ENCODE assay signal across 13 mouse cellular contexts in the genomic region with DNA sequence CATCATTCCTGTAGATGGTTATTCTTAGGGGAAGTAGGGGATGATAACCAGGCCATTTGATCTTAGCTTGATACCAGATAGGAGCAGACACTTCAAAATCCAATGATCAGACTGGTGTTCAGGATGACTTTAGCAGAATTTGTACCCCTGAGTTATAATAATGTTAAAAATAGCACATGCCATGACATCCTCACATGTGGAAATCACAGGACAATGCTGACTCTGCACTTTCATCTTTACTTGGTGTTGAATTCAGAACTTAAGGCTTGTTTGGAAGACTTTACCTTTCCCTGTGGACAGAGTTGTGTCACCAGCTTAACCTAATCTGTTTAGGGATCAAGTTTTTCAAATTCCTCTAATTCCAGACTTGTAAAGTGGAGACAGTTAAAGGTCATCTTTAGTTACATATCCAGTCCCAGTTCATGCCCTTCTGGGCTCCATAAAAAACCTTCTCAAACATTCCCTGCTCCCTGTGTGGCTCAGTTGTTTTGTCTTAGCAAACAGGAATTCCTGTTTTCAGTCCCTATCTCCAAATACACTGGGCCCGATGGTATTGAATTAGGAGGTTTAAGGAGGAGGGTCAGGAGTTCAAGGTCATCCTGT. TPM values are rescaled to one million over a fixed set of nuclear protein-coding genes. Genes with fewer than 3 reads are reported as not detected.
DNase-seq lines count a peak whose midpoint lies in the region; ATAC-seq and TF ChIP-seq lines count a peak whose summit lies in the region.
"Had no signal": no experiment of that assay in that cellular context is flagged by ENCODE, and none has a peak within 500 bp of the region (broad histone marks: within the 10 kb centered on the region; RNA-seq: fewer than 3 reads in every experiment).

No protein-coding gene starts in this region.

- peaks cover 28% of the 10 kb centered on the region for H3K79me2 ChIP-seq in MEL (ENCODE audit: control insufficient read depth, insufficient read depth, low read length, poor library complexity)

- TF ChIP-seq RAD21 in MEL (IDR thresholded peaks at IDR 0.05; ENCODE audit: low read depth, low read length): no peak

- 17% methylated on average over 1 of the region's 1 CpGs for WGBS in embryonic facial prominence, embryonic 11.5 days
- 29% methylated on average over 1 of the region's 1 CpGs for WGBS in embryonic facial prominence, embryonic 10.5 days
- 14% methylated on average over 1 of the region's 1 CpGs for WGBS in kidney, embryonic 15.5 days
- 55% methylated on average over 1 of the region's 1 CpGs for WGBS in midbrain, embryonic 15.5 days

- H3K4me1 ChIP-seq in embryonic facial prominence, embryonic 11.5 days (ENCODE audit: control insufficient read depth, insufficient read depth, low read length): no peaks in the 10 kb centered on the region; the same call in 1 of the 2 replicates
- H3K4me1 ChIP-seq in embryonic facial prominence, embryonic 10.5 days: peaks cover 33% of the 10 kb centered on the region
- peaks cover 23% of the 10 kb centered on the region for H3K4me1 ChIP-seq in kidney, embryonic 15.5 days
- H3K4me1 ChIP-seq in MEL (ENCODE audit: control insufficient read depth in 1 of 2, insufficient read depth in 2 of 2, low read length in 2 of 2): peaks cover 3 to 7% of the 10 kb centered on the region in 2 experiments; a peak in 2 of 4 replicates
- H3K4me1 ChIP-seq in midbrain, embryonic 15.5 days: peaks cover 22% of the 10 kb centered on the region

- no peak overlapping the region for H3K4me2 ChIP-seq in embryonic facial prominence, embryonic 11.5 days (ENCODE audit: low read depth, low read length)
- H3K4me2 ChIP-seq in kidney, embryonic 15.5 days: peak overlapping the region; percentile 68
- peak overlapping the region; percentile 89; the same call in 1 of the 2 replicates for H3K4me2 ChIP-seq in midbrain, embryonic 15.5 days

- no peak for TF ChIP-seq POLR2A in MEL (IDR thresholded peaks at IDR 0.05; ENCODE audit: control insufficient read depth in 1 of 2, insufficient read depth in 1 of 2, low read depth in 1 of 2, low read length in 2 of 2, poor library complexity in 1 of 2)

- no peaks in the 10 kb centered on the region for H3K9me3 ChIP-seq in embryonic facial prominence, embryonic 11.5 days (replicated peaks; ENCODE audit: control insufficient read depth, low read length)
- no peaks in the 10 kb centered on the region for H3K9me3 ChIP-seq in embryonic facial prominence, embryonic 10.5 days
- no peaks in the 10 kb centered on the region for H3K9me3 ChIP-seq in kidney, embryonic 15.5 days (replicated peaks)
- no peaks in the 10 kb centered on the region for H3K9me3 ChIP-seq in MEL (replicated peaks; ENCODE audit: insufficient read depth, low read length)
- no peaks in the 10 kb centered on the region for H3K9me3 ChIP-seq in midbrain, embryonic 15.5 days
- H3K9me3 ChIP-seq: embryonic facial prominence, embryonic 15.5 days had no signal

- DNase-seq in embryonic facial prominence, embryonic 11.5 days (ENCODE audit: low spot score): peak; percentile 42
- DNase-seq in embryonic facial prominence, embryonic 10.5 days (ENCODE audit: low spot score): no peak
- DNase-seq in kidney, postnatal 36 days: no peak
- no peak for DNase-seq in MEL (ENCODE audit: low read depth, low spot score)
- DNase-seq in thymus, postnatal 14 days: no peak
- DNase-seq: gastrocnemius, postnatal 36 days; lung, adult 2 months; retina, postnatal 1 day had no signal

- no peaks in the 10 kb centered on the region for H3K36me3 ChIP-seq in embryonic facial prominence, embryonic 11.5 days (replicated peaks; ENCODE audit: control insufficient read depth, insufficient read depth, low read depth, low read length)
- peaks cover 7% of the 10 kb centered on the region for H3K36me3 ChIP-seq in embryonic facial prominence, embryonic 10.5 days (replicated peaks)
- H3K36me3 ChIP-seq in kidney, embryonic 15.5 days: 0 out of 2 replicates have a peak, but pooled peaks cover under 1% of the 10 kb centered on the region
- H3K36me3 ChIP-seq in MEL (ENCODE audit: control insufficient read depth in 1 of 2, insufficient read depth in 2 of 2, low read length in 2 of 2): peaks cover 0 to 9% of the 10 kb centered on the region in 2 experiments; a peak in 2 of 4 replicates
- no peaks in the 10 kb centered on the region for H3K36me3 ChIP-seq in midbrain, embryonic 15.5 days (replicated peaks)
- H3K36me3 ChIP-seq: embryonic facial prominence, embryonic 15.5 days had no signal

- no peak overlapping the region for H3K9ac ChIP-seq in embryonic facial prominence, embryonic 11.5 days (replicated peaks; ENCODE audit: low read length)
- H3K9ac ChIP-seq in kidney, embryonic 15.5 days: no peak overlapping the region
- no peak overlapping the region for H3K9ac ChIP-seq in MEL (ENCODE audit: control insufficient read depth, low read depth, low read length, poor library complexity, severe bottlenecking)
- no peak overlapping the region for H3K9ac ChIP-seq in midbrain, embryonic 15.5 days
- H3K9ac ChIP-seq: embryonic facial prominence, embryonic 15.5 days had no signal

- no peak for TF ChIP-seq EP300 in MEL (IDR thresholded peaks at IDR 0.05; ENCODE audit: low read depth in 1 of 2, low read length in 2 of 2)

- no peak for TF ChIP-seq CTCF in MEL (IDR thresholded peaks at IDR 0.05 in 2 of 3, conservative IDR thresholded peaks at IDR 0.05 in 1 of 3; ENCODE audit: control insufficient read depth in 1 of 3, insufficient read depth in 1 of 3, low read depth in 2 of 3, low read length in 3 of 3, poor library complexity in 1 of 3, severe bottlenecking in 1 of 3)

- H3K27me3 ChIP-seq in embryonic facial prominence, embryonic 11.5 days (ENCODE audit: control insufficient read depth, insufficient read depth, low read length): no peaks in the 10 kb centered on the region
- no peaks in the 10 kb centered on the region for H3K27me3 ChIP-seq in embryonic facial prominence, embryonic 10.5 days (replicated peaks; ENCODE audit: low read depth, poor library complexity, severe bottlenecking)
- no peaks in the 10 kb centered on the region for H3K27me3 ChIP-seq in kidney, embryonic 15.5 days
- H3K27me3 ChIP-seq in MEL (ENCODE audit: control insufficient read depth in 1 of 2, insufficient read depth in 2 of 2, low read length in 2 of 2): no peaks in the 10 kb centered on the region
- H3K27me3 ChIP-seq in midbrain, embryonic 15.5 days (replicated peaks): no peaks in the 10 kb centered on the region
- H3K27me3 ChIP-seq: embryonic facial prominence, embryonic 15.5 days had no signal

- H3K4me3 ChIP-seq in embryonic facial prominence, embryonic 11.5 days (ENCODE audit: low read depth, low read length): no peak overlapping the region
- no peak overlapping the region for H3K4me3 ChIP-seq in embryonic facial prominence, embryonic 10.5 days
- no peak overlapping the region for H3K4me3 ChIP-seq in kidney, embryonic 15.5 days (replicated peaks)
- H3K4me3 ChIP-seq in MEL (ENCODE audit: control insufficient read depth in 1 of 2, insufficient read depth in 1 of 2, low read depth in 2 of 2, low read length in 2 of 2): no peak overlapping the region
- H3K4me3 ChIP-seq in midbrain, embryonic 15.5 days: peak overlapping the region; percentile 80; the same call in 1 of the 2 replicates

- ATAC-seq in embryonic facial prominence, embryonic 11.5 days (replicated peaks; ENCODE audit: insufficient number of reproducible peaks, low FRiP score, low TSS enrichment, low read depth): no peak
- ATAC-seq in kidney, embryonic 15.5 days (replicated peaks; ENCODE audit: low FRiP score): no peak
- ATAC-seq in midbrain, embryonic 15.5 days (replicated peaks): no peak
- ATAC-seq in erythroid progenitor cell, adult 5-6 weeks (replicated peaks; ENCODE audit: low FRiP score, poor library complexity, severe bottlenecking): no peak
- ATAC-seq: activated CD4-positive, CD25-positive, alpha-beta regulatory T cell, adult 4 months had no signal

- H3K27ac ChIP-seq in embryonic facial prominence, embryonic 11.5 days (replicated peaks; ENCODE audit: low read depth, low read length): no peak overlapping the region
- H3K27ac ChIP-seq in embryonic facial prominence, embryonic 10.5 days (replicated peaks): no peak overlapping the region
- no peak overlapping the region for H3K27ac ChIP-seq in kidney, embryonic 15.5 days
- no peak overlapping the region for H3K27ac ChIP-seq in MEL (ENCODE audit: control insufficient read depth, low read depth, low read length)
- H3K27ac ChIP-seq in midbrain, embryonic 15.5 days: no peak overlapping the region
- H3K27ac ChIP-seq: embryonic facial prominence, embryonic 15.5 days had no signal

TF ChIP-seq in MEL, 35 proteins besides CTCF, POLR2A, EP300 and RAD21:
- TF ChIP-seq SIN3A (IDR thresholded peaks at IDR 0.05; ENCODE audit: low read length): 0 out of 2 replicates have a peak, but pooled peaks have one; percentile 30
- peak; percentile 75 for TF ChIP-seq MAFK (IDR thresholded peaks at IDR 0.05; ENCODE audit: borderline replicate concordance, low read depth, low read length)
- TF ChIP-seq JUND (IDR thresholded peaks at IDR 0.05; ENCODE audit: low read depth, low read length): no peak
- TF ChIP-seq TAL1 (IDR thresholded peaks at IDR 0.05; ENCODE audit: low read length): no peak
- 0 out of 2 replicates have a peak, but pooled peaks have one; percentile 21 for TF ChIP-seq MXI1 (IDR thresholded peaks at IDR 0.05; ENCODE audit: low read depth, low read length)
- TF ChIP-seq GATA1 (IDR thresholded peaks at IDR 0.05; ENCODE audit: low read depth, low read length): 0 out of 2 replicates have a peak, but pooled peaks have one; percentile 3

RNA-seq across cellular contexts. Expression of gene Jarid2, which starts 5.9 kb away (rescaled TPM):
- 32.9 and 35.8 TPM in 2 replicates for polyA plus RNA-seq in embryonic facial prominence, embryonic 11.5 days (2014; fragmentation: Nextera tagmentation; extraction: Ambion mirVana)
- polyA plus RNA-seq in embryonic facial prominence, embryonic 10.5 days (2016; fragmentation: Nextera tagmentation; extraction: Ambion mirVana): 54.9 and 59.4 TPM in 2 replicates
- 38.9 and 39.8 TPM in 2 replicates for polyA plus RNA-seq in kidney, embryonic 15.5 days (2015; fragmentation: Nextera tagmentation; extraction: Ambion mirVana)
- 5.4 and 6.7 TPM in 2 replicates for total RNA-seq in MEL (2012; rRNA removed)
- 10 to 100 TPM; 21.2 to 76.5 TPM for polyA plus RNA-seq in MEL (2012; ENCODE audit: insufficient read depth in 1 of 2, insufficient read length in 2 of 2, low read depth in 1 of 2, low replicate concordance in 2 of 2, missing spikeins in 1 of 2)
- polyA plus RNA-seq in midbrain, embryonic 15.5 days (2015; fragmentation: Nextera tagmentation; extraction: Ambion mirVana): 40.7 and 44.7 TPM in 2 replicates
- 19.5 and 51.1 TPM in 2 replicates for total RNA-seq in erythroid progenitor cell, adult 5-6 weeks (2015; ENCODE audit: low replicate concordance)
- total RNA-seq in erythroid progenitor cell, adult 5-6 weeks (2017; ENCODE audit: low replicate concordance): 19.4 and 36.7 TPM in 2 replicates
